Mouse (Mus musculus) G1E-ER4 (cell line): Measurements from ENCODE around the gene Ppil6. TPM values are rescaled to one million over a fixed set of nuclear protein-coding genes. Genes with fewer than 3 reads are reported as not detected.
A peak's percentile ranks its signal among the peaks of the same experiment; 100 is the strongest.

Experiments
- GATA1 ChIP-seq: IDR thresholded peaks from one replicate; pipeline ENCODE4 v1.8.0; 2012; ENCODE audit warnings: low read length, inconsistent platforms
- polyA plus RNA-seq: library from polyadenylated mRNA; stranded (reverse); fragments of >175 nt; gene quantifications from 2 replicates; pipeline ENCODE4 v1.2.3, GENCODE M21; 2012

Ppil6 gene
- polyA plus RNA-seq, 1 experiment = not detected

GRCm38 (mm10) chr10:41473782-41474468 lies 16.3 kb upstream of the Ppil6 start:
- TF ChIP-seq GATA1 = peak; percentile 37

GRCm38 (mm10) chr10:41474981-41475391 lies 15.3 kb upstream of the Ppil6 start:
- TF ChIP-seq GATA1 = no peak

- no peak for TF ChIP-seq GATA1
Measured at GRCm38 (mm10) chr10:41476171-41477017, 13.8 kb upstream of the Ppil6 start, which contains the start of gene Mical1. Gene Mical1, plus strand, starts transcription at chr10:41476314.

GRCm38 (mm10) chr10:41477018-41477277 lies 13.3 kb upstream of the Ppil6 start:
- no peak for TF ChIP-seq GATA1

GRCm38 (mm10) chr10:41477278-41478181 lies 12.7 kb upstream of the Ppil6 start:
- TF ChIP-seq GATA1 = no peak

GRCm38 (mm10) chr10:41479961-41480360 lies 10.3 kb upstream of the Ppil6 start:
- no peak for TF ChIP-seq GATA1

GRCm38 (mm10) chr10:41480938-41481880 lies 9.0 kb upstream of the Ppil6 start:
- no peak for TF ChIP-seq GATA1

- no peak for TF ChIP-seq GATA1
Measured at GRCm38 (mm10) chr10:41482446-41482845, 7.8 kb upstream of the Ppil6 start.

- no peak for TF ChIP-seq GATA1
Measured at GRCm38 (mm10) chr10:41485778-41486177, 4.5 kb upstream of the Ppil6 start.

GRCm38 (mm10) chr10:41486506-41487170 lies 3.6 kb upstream of the Ppil6 start:
- no peak for TF ChIP-seq GATA1

GRCm38 (mm10) chr10:41488877-41489276 lies 1.4 kb upstream of the Ppil6 start:
- no peak for TF ChIP-seq GATA1

- TF ChIP-seq GATA1 = no peak
Measured at GRCm38 (mm10) chr10:41489294-41489693, 945 bp upstream of the Ppil6 start.

GRCm38 (mm10) chr10:41490518-41490873 lies 257 bp downstream of the Ppil6 start:
- TF ChIP-seq GATA1 = no peak

GRCm38 (mm10) chr10:41491111-41491510 lies 872 bp downstream of the Ppil6 start:
- no peak for TF ChIP-seq GATA1
